Mouse (Mus musculus) ovary, postnatal 36 days (tissue): ENCODE results near the gene Sgca.
"Not testable (repeated sequence)": the region's sequence is repeated elsewhere in the genome, so short reads cannot be mapped to it uniquely, and the experiment has no call there.

ENCODE experiments used
- DNase-seq: peaks from one replicate; pipeline ENCODE4 v3.0.0; 2022; ENCODE audit warnings: low spot score, mixed read lengths

Gene Sgca

GRCm38 (mm10) chr11:94976199-94976598 is at the start of gene Sgca:
Sgca (minus strand) TSS chr11:94976327.
- no peak for DNase-seq

GRCm38 (mm10) chr11:95025227-95026012 is 49.3 kb upstream of the Sgca start:
- DNase-seq = no peak

- DNase-seq = no peak
Observed at GRCm38 (mm10) chr11:95024439-95025184, 48.5 kb upstream of the Sgca start.

- DNase-seq = no peak
Observed at GRCm38 (mm10) chr11:95023481-95023880, 47.4 kb upstream of the Sgca start.

GRCm38 (mm10) chr11:95022237-95022992 is 46.3 kb upstream of the Sgca start:
- DNase-seq = no peak

- DNase-seq = no peak
Observed at GRCm38 (mm10) chr11:95015484-95015883, 39.4 kb upstream of the Sgca start.

GRCm38 (mm10) chr11:95012487-95012886 is 36.4 kb upstream of the Sgca start:
- DNase-seq = no peak

GRCm38 (mm10) chr11:95012075-95012474 is 35.9 kb upstream of the Sgca start:
- no peak for DNase-seq

- no peak for DNase-seq
Observed at GRCm38 (mm10) chr11:95011416-95011815, 35.3 kb upstream of the Sgca start.

GRCm38 (mm10) chr11:95010841-95011403 is 34.8 kb upstream of the Sgca start:
- not testable (repeated sequence) for DNase-seq

- DNase-seq = no peak
Observed at GRCm38 (mm10) chr11:95010141-95010739, 34.1 kb upstream of the Sgca start.

- DNase-seq = peak; percentile 71
Observed at GRCm38 (mm10) chr11:95009629-95010014, 33.5 kb upstream of the Sgca start, which contains the start of gene Samd14. Samd14 (plus strand) TSS chr11:95009879.

- no peak for DNase-seq
Observed at GRCm38 (mm10) chr11:95008661-95009628, 32.8 kb upstream of the Sgca start.

- no peak for DNase-seq
Observed at GRCm38 (mm10) chr11:95007418-95007817, 31.3 kb upstream of the Sgca start.

GRCm38 (mm10) chr11:95006525-95007219 is 30.5 kb upstream of the Sgca start:
- peak; percentile 81 for DNase-seq

- no peak for DNase-seq
Observed at GRCm38 (mm10) chr11:95006038-95006437, 29.9 kb upstream of the Sgca start.

- DNase-seq = no peak
Observed at GRCm38 (mm10) chr11:95004937-95005198, 28.7 kb upstream of the Sgca start.

- DNase-seq = peak; percentile 7
Observed at GRCm38 (mm10) chr11:95004136-95004936, 28.2 kb upstream of the Sgca start.

GRCm38 (mm10) chr11:95002705-95003104 is 26.6 kb upstream of the Sgca start:
- DNase-seq = no peak
